Mouse (Mus musculus) midbrain, embryonic 10.5 days (tissue): ENCODE measurements at regions not wholly inside any gene's neighbourhood (a gene's known extent, or its start where the extent isn't known, plus 50 kb on each side); places are given as distances from the start of the nearest gene placed in this dataset.

ENCODE experiments used
- DNase-seq: peaks from one replicate; pipeline ENCODE4 v3.0.0-alpha.2; 2017; ENCODE audit warnings: low spot score
- H3K27ac ChIP-seq: fragments of 300-500 bp; sonication (generic); replicated peaks from 2 replicates; pipeline ENCODE4 v1.5.1; 2016; ENCODE audit warnings: mild to moderate bottlenecking
- H3K27me3 ChIP-seq: fragments of 300-500 bp; sonication (generic); 2 replicates; pipeline ENCODE4 v1.6.1; 2016; ENCODE audit warnings: low read depth, mild to moderate bottlenecking; ENCODE audit not compliant: poor library complexity, severe bottlenecking
- H3K36me3 ChIP-seq: fragments of 300-500 bp; sonication (generic); 2 replicates; pipeline ENCODE4 v1.6.1; 2016; ENCODE audit warnings: mild to moderate bottlenecking, moderate library complexity
- H3K4me1 ChIP-seq: fragments of 300-500 bp; sonication (generic); 2 replicates; pipeline ENCODE4 v1.6.1; 2016
- H3K4me3 ChIP-seq: fragments of 300-500 bp; sonication (generic); 2 replicates; pipeline ENCODE4 v1.5.1; 2016; ENCODE audit warnings: mild to moderate bottlenecking, moderate library complexity
- H3K9me3 ChIP-seq: fragments of 300-500 bp; sonication (generic); replicated peaks from 2 replicates; pipeline ENCODE4 v1.6.1; 2016; ENCODE audit warnings: mild to moderate bottlenecking
- WGBS: fragments of 180-500 bp; shearing (Covaris S2); methylation state at CpG from one replicate; pipeline ENCODE4 v1.1.7; 2016; 5-methylcytosine and 5-hydroxymethylcytosine counted together

GRCm38 (mm10) chr14:76810697-76811589, 225.6 kb upstream of the Ccdc122 start:
- Histone ChIP-seq H3K27me3 (peaks cover 9% of the 10 kb centered on the region; the same call in 1 of the 2 replicates), H3K4me3 (peak overlapping the region; percentile 20; the same call in 1 of the 2 replicates), H3K36me3 (no peaks in the 10 kb centered on the region), H3K27ac (no peak overlapping the region), H3K9me3 (no peaks in the 10 kb centered on the region), H3K4me1 (peaks cover 20% of the 10 kb centered on the region)
- 36% methylated on average over 20 of the region's 21 CpGs for WGBS
- no peak for DNase-seq

GRCm38 (mm10) chr14:76810041-76810440, 226.5 kb upstream of the Ccdc122 start:
- Histone ChIP-seq H3K4me1 (peaks cover 20% of the 10 kb centered on the region), H3K4me3 (no peak overlapping the region), H3K27me3 (peaks cover 9% of the 10 kb centered on the region; the same call in 1 of the 2 replicates), H3K9me3 (no peaks in the 10 kb centered on the region), H3K36me3 (no peaks in the 10 kb centered on the region), H3K27ac (no peak overlapping the region)
- 88% methylated on average over 3 of the region's 3 CpGs for WGBS
- DNase-seq = no peak

GRCm38 (mm10) chr14:76809411-76809810, 227.2 kb upstream of the Ccdc122 start:
- 92% methylated on average over 7 of the region's 7 CpGs for WGBS
- no peak overlapping the region for H3K27ac ChIP-seq
- no peak overlapping the region for H3K4me3 ChIP-seq
- no peaks in the 10 kb centered on the region for H3K36me3 ChIP-seq
- no peaks in the 10 kb centered on the region for H3K9me3 ChIP-seq
- no peak for DNase-seq
- H3K4me1 ChIP-seq = peaks cover 20% of the 10 kb centered on the region
- peaks cover 9% of the 10 kb centered on the region; the same call in 1 of the 2 replicates for H3K27me3 ChIP-seq

GRCm38 (mm10) chr14:76805151-76805785, 231.3 kb upstream of the Ccdc122 start:
- no peaks in the 10 kb centered on the region for H3K36me3 ChIP-seq
- no peak overlapping the region for H3K27ac ChIP-seq
- H3K4me3 ChIP-seq = no peak overlapping the region
- no peaks in the 10 kb centered on the region for H3K9me3 ChIP-seq
- no peak for DNase-seq
- H3K27me3 ChIP-seq = no peaks in the 10 kb centered on the region
- 85% methylated on average over 13 of the region's 13 CpGs for WGBS
- H3K4me1 ChIP-seq = peaks cover 4% of the 10 kb centered on the region

- no peak overlapping the region for H3K27ac ChIP-seq
- no peaks in the 10 kb centered on the region for H3K27me3 ChIP-seq
- H3K4me3 ChIP-seq = no peak overlapping the region
- 81% methylated on average over 6 of the region's 6 CpGs for WGBS
- peaks cover 10% of the 10 kb centered on the region for H3K4me1 ChIP-seq
- H3K36me3 ChIP-seq = no peaks in the 10 kb centered on the region
- no peak for DNase-seq
- no peaks in the 10 kb centered on the region for H3K9me3 ChIP-seq
Observed at GRCm38 (mm10) chr14:76804447-76805150, 232.0 kb upstream of the Ccdc122 start.

- H3K9me3 ChIP-seq = no peaks in the 10 kb centered on the region
- peaks cover 24% of the 10 kb centered on the region for H3K4me1 ChIP-seq
- H3K36me3 ChIP-seq = no peaks in the 10 kb centered on the region
- no peak overlapping the region for H3K4me3 ChIP-seq
- 65% methylated on average over 4 of the region's 4 CpGs for WGBS
- H3K27ac ChIP-seq = peak overlapping the region; percentile 42; the same call in 1 of the 2 replicates
- no peak for DNase-seq
- no peaks in the 10 kb centered on the region for H3K27me3 ChIP-seq
Observed at GRCm38 (mm10) chr14:76800181-76800580, 236.4 kb upstream of the Ccdc122 start.

GRCm38 (mm10) chr14:76799741-76800140, 236.8 kb upstream of the Ccdc122 start:
- no peak for DNase-seq
- Histone ChIP-seq H3K36me3 (no peaks in the 10 kb centered on the region), H3K4me3 (no peak overlapping the region), H3K9me3 (no peaks in the 10 kb centered on the region), H3K27ac (no peak overlapping the region), H3K4me1 (peaks cover 26% of the 10 kb centered on the region), H3K27me3 (no peaks in the 10 kb centered on the region)
- WGBS = 89% methylated on average over 6 of the region's 6 CpGs

- Histone ChIP-seq H3K27ac (no peak overlapping the region), H3K27me3 (no peaks in the 10 kb centered on the region), H3K9me3 (no peaks in the 10 kb centered on the region), H3K4me1 (peaks cover 26% of the 10 kb centered on the region), H3K36me3 (no peaks in the 10 kb centered on the region), H3K4me3 (no peak overlapping the region)
- DNase-seq = no peak
- WGBS = 93% methylated on average over 8 of the region's 8 CpGs
Observed at GRCm38 (mm10) chr14:76798925-76799428, 237.6 kb upstream of the Ccdc122 start.

GRCm38 (mm10) chr14:76798488-76798887, 238.1 kb upstream of the Ccdc122 start:
- 81% methylated on average over 6 of the region's 6 CpGs for WGBS
- Histone ChIP-seq H3K4me1 (peaks cover 26% of the 10 kb centered on the region), H3K36me3 (no peaks in the 10 kb centered on the region), H3K27me3 (no peaks in the 10 kb centered on the region), H3K4me3 (no peak overlapping the region), H3K27ac (no peak overlapping the region), H3K9me3 (no peaks in the 10 kb centered on the region)
- no peak for DNase-seq

GRCm38 (mm10) chr14:76797518-76797917, 239.1 kb upstream of the Ccdc122 start:
- H3K27ac ChIP-seq = no peak overlapping the region
- DNase-seq = no peak
- H3K4me3 ChIP-seq = no peak overlapping the region
- no peaks in the 10 kb centered on the region for H3K27me3 ChIP-seq
- H3K9me3 ChIP-seq = no peaks in the 10 kb centered on the region
- 87% methylated on average over 6 of the region's 6 CpGs for WGBS
- peaks cover 28% of the 10 kb centered on the region for H3K4me1 ChIP-seq
- no peaks in the 10 kb centered on the region for H3K36me3 ChIP-seq

GRCm38 (mm10) chr14:76791811-76792571, 235.3 kb upstream of the Serp2 start:
- Histone ChIP-seq H3K4me1 (peaks cover 33% of the 10 kb centered on the region), H3K27me3 (0 out of 2 replicates have a peak, but pooled peaks cover 8% of the 10 kb centered on the region), H3K36me3 (no peaks in the 10 kb centered on the region), H3K4me3 (no peak overlapping the region), H3K27ac (peak overlapping the region; percentile 80), H3K9me3 (no peaks in the 10 kb centered on the region)
- peak; percentile 43 for DNase-seq
- WGBS = 14% methylated on average over 6 of the region's 6 CpGs

GRCm38 (mm10) chr14:76789376-76789775, 232.7 kb upstream of the Serp2 start:
- H3K9me3 ChIP-seq = no peaks in the 10 kb centered on the region
- H3K36me3 ChIP-seq = no peaks in the 10 kb centered on the region
- DNase-seq = no peak
- H3K4me3 ChIP-seq = no peak overlapping the region
- H3K27ac ChIP-seq = no peak overlapping the region
- peaks cover 19% of the 10 kb centered on the region for H3K4me1 ChIP-seq
- H3K27me3 ChIP-seq = 0 out of 2 replicates have a peak, but pooled peaks cover 8% of the 10 kb centered on the region
- 73% methylated on average over 7 of the region's 7 CpGs for WGBS
